25 mouse cellular contexts compared by ENCODE assay signal in the genomic region with DNA sequence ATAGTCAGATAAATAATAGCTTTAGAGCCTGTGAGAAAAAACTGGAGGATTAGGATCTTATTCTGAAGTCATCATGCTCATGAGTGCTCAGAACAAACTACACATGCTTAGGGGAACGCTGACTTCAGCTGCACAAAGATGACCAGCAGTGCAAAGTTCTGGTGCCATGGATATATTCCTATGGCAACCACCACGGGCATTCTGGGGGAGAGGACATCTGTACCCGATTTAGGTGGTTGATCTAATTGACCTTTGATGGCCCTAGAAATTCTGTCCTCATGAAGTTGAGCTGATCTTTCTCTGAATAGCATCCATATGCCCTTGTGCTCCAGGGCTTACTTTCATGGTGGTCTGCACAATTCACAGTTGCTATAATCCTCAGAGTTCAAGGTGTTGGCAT.
"Had no signal": no experiment of that assay in that cellular context is flagged by ENCODE, and none has a peak within 500 bp of the region (broad histone marks: within the 10 kb centered on the region; RNA-seq: fewer than 3 reads in every experiment).

No protein-coding gene starts in this region.

- H3K27me3 ChIP-seq: heart, embryonic 13.5 days; heart, embryonic 15.5 days; hindbrain, embryonic 13.5 days; hindbrain, embryonic 15.5 days; limb, embryonic 12.5 days; liver, embryonic 13.5 days; liver, embryonic 15.5 days had no signal

- H3K27ac ChIP-seq: heart, embryonic 13.5 days; heart, embryonic 15.5 days; hindbrain, embryonic 13.5 days; hindbrain, embryonic 15.5 days; hindbrain, postnatal 0 days; layer of hippocampus, adult 2 months; left cerebral cortex, adult 2 months; limb, embryonic 10.5 days; limb, embryonic 12.5 days; liver, embryonic 13.5 days; liver, embryonic 15.5 days had no signal

- H3K4me1 ChIP-seq: heart, embryonic 13.5 days; heart, embryonic 15.5 days; hindbrain, embryonic 13.5 days; hindbrain, embryonic 15.5 days; limb, embryonic 12.5 days; liver, embryonic 13.5 days; liver, embryonic 15.5 days had no signal

- H3K9ac ChIP-seq: heart, embryonic 13.5 days; heart, embryonic 15.5 days; hindbrain, embryonic 13.5 days; hindbrain, embryonic 15.5 days; limb, embryonic 12.5 days; liver, embryonic 13.5 days; liver, embryonic 15.5 days had no signal

- H3K4me3 ChIP-seq: heart, embryonic 13.5 days; heart, embryonic 15.5 days; hindbrain, embryonic 13.5 days; hindbrain, embryonic 15.5 days; layer of hippocampus, adult 2 months; left cerebral cortex, adult 2 months; limb, embryonic 10.5 days; limb, embryonic 12.5 days; liver, embryonic 13.5 days; liver, embryonic 15.5 days had no signal

- ATAC-seq: hindbrain, postnatal 0 days; intestine, postnatal 0 days had no signal

- H3K9me3 ChIP-seq: heart, embryonic 15.5 days; hindbrain, embryonic 13.5 days; hindbrain, embryonic 15.5 days; limb, embryonic 10.5 days; limb, embryonic 12.5 days; liver, embryonic 15.5 days had no signal

- H3K36me3 ChIP-seq: heart, embryonic 15.5 days; hindbrain, embryonic 13.5 days; hindbrain, embryonic 15.5 days; limb, embryonic 12.5 days; liver, embryonic 13.5 days; liver, embryonic 15.5 days had no signal

- DNase-seq: gastrocnemius, postnatal 14 days; gastrocnemius, postnatal 36 days; heart, adult 18-20 months; heart, postnatal 14 days; heart, postnatal 36 days; kidney, adult 18-20 months; kidney, adult 8-10 months; kidney, postnatal 10 days; kidney, postnatal 25 days; kidney, postnatal 4 days; liver; liver, embryonic 13.5 days had no signal

- H3K4me2 ChIP-seq: heart, embryonic 11.5 days; heart, embryonic 13.5 days; heart, embryonic 15.5 days; hindbrain, embryonic 13.5 days; hindbrain, embryonic 15.5 days; limb, embryonic 12.5 days; liver, embryonic 11.5 days; liver, embryonic 13.5 days; liver, embryonic 15.5 days had no signal
